Mouse (Mus musculus) embryonic facial prominence, embryonic 12.5 days (tissue): Measurements from ENCODE around the gene Tmsb4x. TPM values are rescaled to one million over a fixed set of nuclear protein-coding genes. Genes with fewer than 3 reads are reported as not detected.

Source experiments
- ATAC-seq: fragments of 200-750 bp; cut with Nextera tagmentation; 2 replicates; pipeline ENCODE4 v1.8.0; 2017; ENCODE audit not compliant: insufficient number of reproducible peaks, insufficient read depth, low FRiP score, low TSS enrichment
- H3K27ac ChIP-seq: fragments of 300-500 bp; sonication (generic); 2 replicates; pipeline ENCODE4 v1.5.1; 2016; ENCODE audit warnings: mild to moderate bottlenecking
- H3K27me3 ChIP-seq: fragments of 300-500 bp; sonication (generic); 2 replicates; pipeline ENCODE4 v1.6.1; 2016; ENCODE audit warnings: mild to moderate bottlenecking, moderate library complexity
- H3K36me3 ChIP-seq: fragments of 300-500 bp; sonication (generic); 2 replicates; pipeline ENCODE4 v1.6.1; 2016; ENCODE audit warnings: mild to moderate bottlenecking
- H3K4me1 ChIP-seq: fragments of 300-500 bp; sonication (generic); 2 replicates; pipeline ENCODE4 v1.6.1; 2016
- H3K4me2 ChIP-seq: fragments of 300-500 bp; sonication (generic); replicated peaks from 2 replicates; pipeline ENCODE4 v1.6.1; 2016; ENCODE audit warnings: mild to moderate bottlenecking, moderate library complexity
- H3K4me3 ChIP-seq: fragments of 300-500 bp; sonication (generic); 2 replicates; pipeline ENCODE4 v1.5.1; 2016; ENCODE audit warnings: mild to moderate bottlenecking
- H3K9ac ChIP-seq: fragments of 300-500 bp; sonication (generic); 2 replicates; pipeline ENCODE4 v1.6.1; 2016; ENCODE audit warnings: mild to moderate bottlenecking, moderate library complexity
- H3K9me3 ChIP-seq: fragments of 300-500 bp; sonication (generic); 2 replicates; pipeline ENCODE4 v1.6.1; 2016; ENCODE audit warnings: mild to moderate bottlenecking, moderate library complexity
- WGBS: fragments of 180-500 bp; shearing (Covaris S2); methylation state at CpG from one replicate; pipeline ENCODE4 v1.1.7; 2016; 5-methylcytosine and 5-hydroxymethylcytosine counted together
- polyA plus RNA-seq: library from polyadenylated mRNA; unstranded; fragments of >200 nt; fragmentation: Nextera tagmentation; extraction: Ambion mirVana; gene quantifications from 2 replicates; pipeline ENCODE4 v1.2.1, GENCODE M21; 2016

The Tmsb4x gene
- polyA plus RNA-seq, 1 experiment from 2014 or later, result 3,040 TPM

DNA sequence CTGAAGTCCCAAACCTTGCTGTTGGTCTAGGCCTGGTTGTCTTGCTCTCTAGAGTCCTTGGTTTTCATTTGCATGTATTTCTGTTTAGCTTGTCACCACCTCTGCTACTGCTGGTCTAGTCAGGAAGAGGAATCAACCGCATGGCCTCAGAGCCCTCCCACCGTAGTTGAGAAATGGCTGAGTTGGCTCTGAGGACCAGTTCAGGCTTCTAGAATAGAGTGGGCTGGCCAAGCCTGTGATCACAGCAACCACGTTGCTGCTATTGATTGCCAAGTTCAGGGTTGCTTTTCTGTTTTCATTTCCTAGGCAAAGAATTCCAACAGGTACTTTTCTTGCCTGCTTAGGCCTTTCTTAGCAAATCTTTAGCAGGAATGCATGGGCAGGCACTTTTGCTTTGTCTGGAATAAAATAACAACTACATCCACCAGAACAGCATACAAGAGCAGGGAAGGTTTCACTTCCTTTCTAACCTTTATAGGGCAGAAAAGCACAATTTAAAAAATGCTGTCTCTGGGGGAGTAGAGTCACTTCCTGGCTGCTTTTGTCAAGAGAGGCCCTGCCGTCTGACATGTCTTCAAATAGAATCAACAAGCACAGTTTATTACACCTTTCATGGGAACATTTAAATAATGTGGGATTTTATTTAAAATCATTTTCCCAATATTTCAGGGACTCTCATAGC lies 29.0 kb downstream of the Tmsb4x start:
- Histone ChIP-seq H3K36me3 (no peaks in the 10 kb centered on the region), H3K4me1 (no peaks in the 10 kb centered on the region), H3K9me3 (no peaks in the 10 kb centered on the region), H3K4me3 (no peak overlapping the region), H3K27ac (no peak overlapping the region), H3K9ac (no peak overlapping the region), H3K4me2 (no peak overlapping the region), H3K27me3 (peaks cover 4% of the 10 kb centered on the region; the same call in 1 of the 2 replicates)
- no peak for ATAC-seq
- WGBS, result 66% methylated on average over 4 of the region's 4 CpGs

DNA sequence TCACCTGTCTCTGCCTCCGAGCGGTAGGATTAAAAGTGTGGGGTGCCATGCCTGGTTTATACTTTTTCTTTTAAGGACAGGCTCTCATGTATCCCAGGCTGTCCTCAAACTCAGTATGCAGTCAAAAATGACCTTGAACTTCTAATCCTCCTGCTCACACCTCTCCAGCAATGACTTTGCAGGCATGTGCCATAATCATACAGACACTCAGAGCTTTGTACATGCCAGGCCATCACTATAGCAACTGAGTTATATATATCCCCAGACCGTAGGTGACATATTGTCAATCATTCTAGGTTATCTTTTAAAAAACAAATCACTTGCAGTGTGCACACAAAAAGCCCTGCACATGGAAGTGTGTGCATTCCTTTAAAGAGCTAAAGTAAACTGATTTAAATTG lies 29.6 kb downstream of the Tmsb4x start:
- Histone ChIP-seq H3K4me2 (no peak overlapping the region), H3K36me3 (no peaks in the 10 kb centered on the region), H3K27me3 (peaks cover 4% of the 10 kb centered on the region; the same call in 1 of the 2 replicates), H3K9ac (no peak overlapping the region), H3K9me3 (no peaks in the 10 kb centered on the region), H3K4me1 (no peaks in the 10 kb centered on the region), H3K27ac (no peak overlapping the region), H3K4me3 (no peak overlapping the region)
- 84% methylated on average over 3 of the region's 3 CpGs for WGBS
- ATAC-seq, result no peak

DNA sequence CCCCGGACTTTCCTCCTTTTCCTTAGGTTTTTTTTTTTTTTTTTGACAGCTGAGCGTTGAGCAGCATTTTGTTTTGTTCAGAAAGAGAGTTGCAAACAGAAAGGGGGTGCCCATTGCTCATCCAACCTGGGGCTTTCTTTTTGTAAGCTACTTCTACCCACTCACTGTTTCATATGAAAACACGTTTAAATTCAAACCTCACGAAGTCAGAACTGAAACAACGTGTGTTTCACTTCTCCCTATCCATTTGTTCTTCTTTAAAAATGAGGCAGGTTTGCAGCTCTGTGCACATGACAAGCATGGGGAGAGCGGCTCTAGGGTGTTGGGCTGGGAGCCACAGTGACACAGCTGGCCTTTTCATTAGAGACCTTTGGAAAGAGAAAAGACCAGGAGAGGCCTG lies 33.8 kb downstream of the Tmsb4x start:
- no peak overlapping the region for H3K27ac ChIP-seq
- no peaks in the 10 kb centered on the region for H3K36me3 ChIP-seq
- H3K4me2 ChIP-seq, result no peak overlapping the region
- no peaks in the 10 kb centered on the region for H3K9me3 ChIP-seq
- H3K4me3 ChIP-seq, result no peak overlapping the region
- WGBS, result 69% methylated on average over 6 of the region's 6 CpGs
- no peaks in the 10 kb centered on the region for H3K4me1 ChIP-seq
- no peak for ATAC-seq
- H3K9ac ChIP-seq, result no peak overlapping the region
- no peaks in the 10 kb centered on the region; the same call in 1 of the 2 replicates for H3K27me3 ChIP-seq

DNA sequence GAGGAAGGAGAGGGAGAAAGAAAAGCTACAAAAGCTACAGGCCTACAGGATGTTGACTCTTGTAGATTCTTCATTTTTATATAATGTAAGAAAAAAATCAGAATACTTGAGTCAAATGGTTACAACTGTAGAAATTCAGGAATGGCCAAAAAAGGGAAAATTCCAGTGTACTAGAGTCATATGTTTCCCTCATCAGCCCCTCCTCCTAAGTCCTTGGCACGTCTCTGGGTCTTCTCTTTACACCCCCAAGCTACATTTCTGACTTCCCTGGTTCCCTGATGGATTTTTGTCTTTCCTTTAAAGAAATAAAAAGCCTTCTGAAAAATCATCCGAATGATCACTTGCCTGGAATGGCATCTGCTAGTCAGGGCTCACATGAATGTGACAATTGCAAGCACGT lies 34.8 kb downstream of the Tmsb4x start:
- WGBS, result 69% methylated on average over 3 of the region's 3 CpGs
- H3K27me3 ChIP-seq, result no peaks in the 10 kb centered on the region; the same call in 1 of the 2 replicates
- no peak for ATAC-seq

DNA sequence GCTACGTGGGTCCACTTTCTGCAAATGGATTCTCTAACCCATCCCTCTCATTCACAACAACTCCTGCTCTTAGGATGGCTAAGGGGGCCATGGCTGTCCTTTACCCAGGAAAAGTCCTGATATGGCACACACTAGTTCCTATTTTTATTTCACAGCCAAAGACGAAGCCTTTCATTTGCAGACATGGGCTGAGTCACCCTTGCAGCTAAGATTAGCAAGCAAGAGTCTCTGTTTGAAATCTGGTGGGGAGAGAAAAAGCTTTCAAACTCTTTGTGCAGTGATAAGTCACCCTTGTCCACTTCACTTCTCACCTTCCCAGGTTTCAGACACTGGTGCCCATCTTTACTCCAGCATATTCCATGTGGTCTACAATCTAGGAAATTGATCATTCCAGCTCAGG lies 36.9 kb downstream of the Tmsb4x start:
- no peak for ATAC-seq
- H3K27me3 ChIP-seq, result peaks cover 1% of the 10 kb centered on the region; the same call in 1 of the 2 replicates
- no peaks in the 10 kb centered on the region for H3K36me3 ChIP-seq
- no peak overlapping the region for H3K9ac ChIP-seq
- no peak overlapping the region for H3K4me2 ChIP-seq
- no peaks in the 10 kb centered on the region for H3K9me3 ChIP-seq
- 80% methylated on average over 2 of the region's 2 CpGs for WGBS
- no peak overlapping the region for H3K27ac ChIP-seq
- no peak overlapping the region for H3K4me3 ChIP-seq
- no peaks in the 10 kb centered on the region for H3K4me1 ChIP-seq

More for the DNA sequence above, 34.8 kb downstream of the Tmsb4x start:
- H3K27ac ChIP-seq, result no peak overlapping the region
- no peaks in the 10 kb centered on the region for H3K9me3 ChIP-seq
- H3K4me2 ChIP-seq, result no peak overlapping the region
- H3K4me1 ChIP-seq, result no peaks in the 10 kb centered on the region
- no peak overlapping the region for H3K9ac ChIP-seq
- H3K4me3 ChIP-seq, result no peak overlapping the region
- H3K36me3 ChIP-seq, result no peaks in the 10 kb centered on the region

DNA sequence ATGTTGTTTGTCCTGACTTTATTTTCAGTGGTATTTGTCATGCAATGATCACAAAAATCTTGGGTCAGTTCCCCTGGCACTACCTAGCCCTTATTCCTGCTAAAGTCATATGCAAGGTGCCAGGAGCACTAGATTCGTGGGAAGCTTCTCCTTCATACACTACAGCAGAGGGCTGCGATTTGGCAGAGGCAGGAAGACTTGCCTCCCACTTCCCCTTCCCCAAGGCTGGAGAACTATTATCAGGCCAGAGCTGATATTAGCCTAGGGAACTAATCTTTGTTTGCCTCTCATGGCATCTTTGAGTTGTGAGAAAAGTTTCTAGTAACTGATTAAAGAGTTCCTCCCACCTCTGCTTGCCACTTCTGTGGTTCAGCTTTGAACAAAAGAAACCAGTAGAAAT lies 37.8 kb downstream of the Tmsb4x start:
- no peaks in the 10 kb centered on the region for H3K4me1 ChIP-seq
- WGBS, result 70% methylated on average over 2 of the region's 2 CpGs
- H3K4me3 ChIP-seq, result no peak overlapping the region
- H3K9ac ChIP-seq, result no peak overlapping the region
- no peaks in the 10 kb centered on the region for H3K36me3 ChIP-seq
- H3K4me2 ChIP-seq, result no peak overlapping the region
- no peak for ATAC-seq
- peaks cover 7% of the 10 kb centered on the region; the same call in 1 of the 2 replicates for H3K27me3 ChIP-seq
- no peaks in the 10 kb centered on the region for H3K9me3 ChIP-seq
- no peak overlapping the region for H3K27ac ChIP-seq

DNA sequence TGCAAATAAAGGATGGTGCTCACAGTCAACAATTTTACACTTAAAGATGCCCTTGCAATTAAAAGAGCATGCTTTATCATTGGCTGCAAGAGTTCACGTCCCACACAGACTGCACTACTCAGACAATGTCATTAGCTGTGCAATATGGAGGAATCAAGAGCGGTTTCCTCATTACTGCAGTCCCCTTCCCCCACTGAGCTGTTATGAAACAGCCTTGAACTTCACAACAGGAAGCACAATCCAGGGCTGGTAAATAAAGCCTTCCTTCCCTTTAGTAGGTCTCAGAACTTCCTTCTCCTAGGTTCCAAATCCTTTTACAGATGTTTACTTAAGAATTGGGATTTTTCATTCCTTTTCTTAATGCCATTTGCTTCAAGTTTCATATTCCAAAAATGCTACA lies 41.8 kb downstream of the Tmsb4x start:
- H3K27ac ChIP-seq, result no peak overlapping the region
- H3K4me3 ChIP-seq, result no peak overlapping the region
- no peak overlapping the region for H3K9ac ChIP-seq
- peaks cover 7% of the 10 kb centered on the region; the same call in 1 of the 2 replicates for H3K27me3 ChIP-seq
- H3K4me1 ChIP-seq, result no peaks in the 10 kb centered on the region
- 69% methylated on average over 2 of the region's 2 CpGs for WGBS
- H3K36me3 ChIP-seq, result no peaks in the 10 kb centered on the region
- ATAC-seq, result no peak
- no peaks in the 10 kb centered on the region for H3K9me3 ChIP-seq
- H3K4me2 ChIP-seq, result no peak overlapping the region

DNA sequence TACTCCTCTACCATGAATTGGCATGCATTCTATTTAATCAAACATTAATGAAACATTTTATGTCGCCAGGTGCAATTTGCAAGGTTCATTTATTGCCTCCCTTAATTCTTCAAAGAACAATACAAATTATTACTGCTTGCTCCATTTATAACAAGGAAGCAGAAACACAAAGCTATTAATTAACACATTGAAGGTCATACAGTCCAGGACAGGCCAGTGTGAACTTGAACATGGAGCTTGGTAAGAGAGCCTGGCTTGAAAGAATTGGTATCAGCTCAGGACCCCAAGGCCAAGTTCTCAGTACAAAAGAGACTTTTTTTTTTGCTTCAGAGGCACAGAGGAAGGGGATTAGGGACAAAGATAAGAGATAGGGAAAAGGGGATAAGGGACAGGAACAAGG lies 43.1 kb downstream of the Tmsb4x start:
- Histone ChIP-seq H3K9ac (no peak overlapping the region), H3K36me3 (no peaks in the 10 kb centered on the region), H3K4me2 (no peak overlapping the region), H3K27me3 (peaks cover 7% of the 10 kb centered on the region; the same call in 1 of the 2 replicates), H3K4me1 (no peaks in the 10 kb centered on the region), H3K9me3 (no peaks in the 10 kb centered on the region), H3K27ac (no peak overlapping the region), H3K4me3 (no peak overlapping the region)
- ATAC-seq, result no peak
- 91% methylated on average over 1 of the region's 1 CpGs for WGBS

DNA sequence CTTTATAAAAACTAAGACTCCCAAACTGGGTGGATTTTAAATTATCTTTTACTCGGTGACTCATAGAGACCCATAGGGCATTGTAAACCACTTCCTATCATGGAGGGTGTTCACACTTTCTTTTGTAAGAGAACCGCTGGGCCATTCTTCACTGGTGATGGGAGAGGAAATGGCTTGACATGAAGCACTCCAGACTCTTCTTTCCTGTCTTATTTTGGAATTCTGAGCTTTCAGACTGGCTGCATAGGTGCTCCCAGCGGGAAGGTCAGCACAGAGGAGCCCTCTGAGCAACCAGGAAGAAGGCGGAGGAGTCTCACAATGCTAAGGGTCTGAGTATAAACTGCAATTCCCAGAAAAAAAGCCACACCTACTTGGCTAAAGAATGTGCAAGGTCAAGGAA lies 51.4 kb downstream of the Tmsb4x start:
- no peaks in the 10 kb centered on the region for H3K36me3 ChIP-seq
- no peak overlapping the region for H3K9ac ChIP-seq
- no peak for ATAC-seq
- no peaks in the 10 kb centered on the region for H3K4me1 ChIP-seq
- H3K27ac ChIP-seq, result no peak overlapping the region
- no peaks in the 10 kb centered on the region for H3K9me3 ChIP-seq
- 67% methylated on average over 4 of the region's 4 CpGs for WGBS
- no peaks in the 10 kb centered on the region for H3K27me3 ChIP-seq
- H3K4me2 ChIP-seq, result no peak overlapping the region
- no peak overlapping the region for H3K4me3 ChIP-seq

Other genes with a start within 250 kb of the Tmsb4x start
- gene Tlr8, start 55.0 kb upstream of the Tmsb4x start, polyA plus RNA-seq, result 0.08 and 0.29 TPM in 2 replicates
- gene Tlr7, start 121.2 kb upstream of the Tmsb4x start, polyA plus RNA-seq, result 0.47 and 0.73 TPM in 2 replicates
- 14.9 and 16.4 TPM in 2 replicates for gene Prps2, start 173.4 kb upstream of the Tmsb4x start, polyA plus RNA-seq